Mouse (Mus musculus) layer of hippocampus, postnatal 14 days (tissue): Measurements from ENCODE around the gene Mesp1. TPM values are rescaled to one million over a fixed set of nuclear protein-coding genes. Genes with fewer than 3 reads are reported as not detected.

Experiments used
- DNase-seq, 2 experiments: peaks; one replicate each; pipeline ENCODE4 v3.0.0; 2021 to 2022; ENCODE audit warnings: low spot score in 2 of 2, mixed read lengths in 1 of 2
- long read RNA-seq, 2 experiments: library from polyadenylated mRNA; stranded (forward); transcript quantifications; one replicate each; pipeline ENCODE4 v2.0.0; 2021
- total RNA-seq, 2 experiments: library from RNA; stranded (reverse); gene quantifications; 2 replicates each; pipeline ENCODE4 v1.2.3; 2021

Mesp1 gene
- total RNA-seq = under 1 TPM; 0.60 TPM
- long read RNA-seq, experiment 1 = 0 reads
- long read RNA-seq, experiment 2, partial matches to known transcripts = 0 of 1 reads
- long read RNA-seq, experiment 2, other reads (novel, unspliced or antisense) = 0 of 1 reads

DNA sequence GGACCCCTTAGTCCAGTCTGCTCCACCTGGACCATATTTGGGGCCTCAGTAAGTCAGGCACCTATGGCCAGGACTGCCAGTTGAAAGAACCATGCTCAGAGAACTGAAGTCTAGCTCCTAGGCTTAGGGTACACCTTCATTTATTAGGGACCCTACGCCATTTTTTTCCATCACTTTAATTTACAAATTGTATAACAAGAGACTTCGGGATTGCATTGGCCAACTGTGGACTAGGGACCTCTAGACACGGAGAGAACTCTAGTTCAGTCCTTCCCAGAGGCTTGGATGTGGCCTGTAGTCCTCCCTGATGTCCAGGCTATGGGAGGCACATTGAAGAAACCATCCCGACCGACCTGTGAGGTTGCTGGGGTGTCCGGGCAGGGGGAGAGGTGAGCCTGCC, at the start of gene Mesp1:
Mesp1 (minus strand) TSS at position 101 of the 400 bp plus-strand sequence.
- DNase-seq = no peak

DNA sequence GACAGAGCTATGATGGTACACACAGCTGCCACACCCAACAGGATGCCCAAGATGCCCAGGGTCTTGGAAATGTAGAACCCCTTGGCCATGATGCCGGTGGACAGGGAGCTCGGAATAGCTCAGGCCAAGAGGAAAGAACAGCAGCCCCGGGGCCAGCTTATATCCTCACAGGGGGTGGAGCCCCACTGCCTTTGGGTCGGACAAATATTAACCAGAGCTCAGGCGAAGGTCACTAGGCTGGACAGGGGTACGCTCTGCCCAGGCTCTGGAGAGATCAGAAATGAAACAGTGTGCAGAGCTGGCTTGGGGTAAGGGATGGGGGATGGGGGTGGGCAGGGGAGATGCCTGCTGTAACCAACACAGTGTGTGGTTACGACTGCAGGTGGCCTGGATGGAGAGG, 48.6 kb upstream of the Mesp1 start:
- no peak for DNase-seq

DNA sequence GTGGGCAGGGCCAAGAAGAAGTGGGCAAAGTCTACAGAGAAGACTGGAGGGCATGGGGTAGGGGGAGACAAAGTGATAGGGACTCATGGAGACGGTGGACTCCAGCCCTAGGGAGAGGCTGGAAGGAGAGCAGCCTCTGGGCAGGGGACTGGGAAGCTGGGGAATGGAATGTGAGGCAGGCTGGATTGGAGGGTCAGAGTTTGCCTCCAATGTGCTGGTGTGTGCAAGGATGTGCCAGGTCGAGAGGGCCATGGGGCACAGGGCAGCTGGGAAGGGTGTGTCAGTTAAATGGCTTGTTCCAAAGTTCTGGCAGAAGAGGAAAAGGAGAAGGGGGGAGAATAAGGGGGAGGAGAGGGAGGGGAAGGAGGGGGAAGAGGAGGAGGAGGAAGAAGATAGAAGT, 43.7 kb upstream of the Mesp1 start:
- DNase-seq = no peak

DNA sequence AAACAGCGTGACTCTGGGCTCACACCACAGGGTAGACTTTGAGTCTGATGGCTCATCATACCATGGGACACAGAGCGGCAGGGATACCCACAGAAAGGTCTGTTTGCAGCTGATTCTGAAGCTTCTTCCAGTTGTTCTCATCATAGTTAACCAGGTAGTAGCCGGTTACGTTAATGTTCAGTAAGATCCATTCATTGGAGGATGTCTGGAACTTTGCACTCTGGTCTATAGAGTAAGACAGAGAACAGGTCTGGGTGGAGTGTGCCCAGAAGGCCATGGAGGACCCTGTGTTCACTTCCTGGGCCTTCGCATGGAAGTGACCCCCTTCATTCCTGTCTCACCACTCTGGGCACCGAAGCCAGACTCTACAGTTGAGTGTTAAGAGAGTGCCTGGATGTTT, 41.6 kb upstream of the Mesp1 start:
- DNase-seq = no peak

DNA sequence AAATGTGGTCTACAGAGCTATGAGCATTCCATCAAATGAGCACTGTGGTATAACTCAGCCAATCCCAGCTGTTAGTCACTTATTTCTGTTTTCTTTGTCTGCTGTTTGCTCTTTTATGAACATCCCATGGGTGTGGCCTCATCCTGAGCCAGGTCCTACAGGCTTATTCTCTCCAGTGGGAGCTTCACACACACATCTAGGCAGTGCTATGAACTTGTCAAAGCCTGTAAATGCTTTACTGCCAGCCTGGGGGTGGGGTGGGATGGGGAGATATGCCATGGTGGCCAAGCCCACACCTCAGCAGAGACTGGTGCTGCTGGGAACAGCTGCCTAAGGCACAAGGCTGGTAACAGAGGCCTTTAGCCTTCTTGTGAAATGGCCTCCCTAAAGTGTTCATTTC, 39.4 kb upstream of the Mesp1 start:
- no peak for DNase-seq

DNA sequence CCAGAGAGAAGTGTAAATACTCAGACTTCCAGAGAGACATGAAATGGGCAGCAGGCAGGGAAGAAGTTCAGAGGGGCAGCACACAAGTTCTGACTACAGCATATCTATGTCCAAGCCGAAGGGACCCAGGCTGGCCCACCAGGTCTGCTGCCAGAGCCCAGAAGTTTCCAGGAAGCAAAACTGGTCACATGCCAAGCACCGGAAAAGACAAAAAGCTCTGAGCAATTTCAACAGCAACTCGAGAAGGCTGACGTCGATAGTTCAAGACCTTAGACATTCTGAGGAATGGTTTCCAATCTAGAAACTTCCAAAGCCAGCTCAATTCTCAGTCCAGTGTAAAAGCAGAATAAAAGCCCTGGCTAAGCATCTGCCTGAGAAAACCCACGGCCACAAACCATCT, 38.0 kb upstream of the Mesp1 start:
- DNase-seq = no peak

DNA sequence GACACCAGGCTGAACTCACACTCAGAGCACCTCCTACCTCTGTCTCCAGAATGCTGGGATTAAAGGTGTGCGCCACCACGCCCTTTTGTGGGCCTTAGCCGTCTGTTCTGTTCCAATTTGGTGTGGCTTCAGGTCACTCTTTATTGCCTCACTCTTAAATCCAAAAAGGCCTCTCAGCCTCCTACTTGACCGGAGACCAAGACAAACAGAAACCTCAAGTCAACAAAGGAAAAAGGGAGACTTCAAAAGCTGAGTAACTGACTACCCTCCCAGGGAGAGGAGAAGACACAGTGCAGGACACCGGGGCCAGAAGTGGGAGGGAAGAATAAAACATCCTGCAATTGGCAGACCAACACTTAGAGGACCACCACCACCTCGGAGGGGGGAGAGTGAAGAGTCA, 37.6 kb upstream of the Mesp1 start:
- no peak for DNase-seq

DNA sequence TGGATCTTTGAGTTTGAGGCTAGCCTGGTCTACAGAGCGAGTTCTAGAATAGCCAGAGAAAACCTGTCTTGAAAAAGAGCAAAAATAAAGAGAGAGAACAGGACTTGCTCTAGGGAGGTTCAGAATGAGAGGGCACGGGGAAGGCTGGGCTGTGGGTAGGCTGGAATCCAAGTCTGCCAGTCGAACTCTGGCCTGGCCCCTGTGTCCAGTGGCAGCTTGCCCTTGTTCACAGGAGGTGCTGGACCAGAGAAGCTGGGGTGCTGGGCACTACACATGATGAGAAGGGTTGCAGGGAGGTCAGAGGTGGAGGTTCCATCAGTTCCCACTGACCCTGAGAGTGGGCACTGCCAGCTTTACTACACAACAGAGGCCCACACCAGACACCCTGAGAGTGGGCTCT, 34.8 kb upstream of the Mesp1 start:
- no peak for DNase-seq

DNA sequence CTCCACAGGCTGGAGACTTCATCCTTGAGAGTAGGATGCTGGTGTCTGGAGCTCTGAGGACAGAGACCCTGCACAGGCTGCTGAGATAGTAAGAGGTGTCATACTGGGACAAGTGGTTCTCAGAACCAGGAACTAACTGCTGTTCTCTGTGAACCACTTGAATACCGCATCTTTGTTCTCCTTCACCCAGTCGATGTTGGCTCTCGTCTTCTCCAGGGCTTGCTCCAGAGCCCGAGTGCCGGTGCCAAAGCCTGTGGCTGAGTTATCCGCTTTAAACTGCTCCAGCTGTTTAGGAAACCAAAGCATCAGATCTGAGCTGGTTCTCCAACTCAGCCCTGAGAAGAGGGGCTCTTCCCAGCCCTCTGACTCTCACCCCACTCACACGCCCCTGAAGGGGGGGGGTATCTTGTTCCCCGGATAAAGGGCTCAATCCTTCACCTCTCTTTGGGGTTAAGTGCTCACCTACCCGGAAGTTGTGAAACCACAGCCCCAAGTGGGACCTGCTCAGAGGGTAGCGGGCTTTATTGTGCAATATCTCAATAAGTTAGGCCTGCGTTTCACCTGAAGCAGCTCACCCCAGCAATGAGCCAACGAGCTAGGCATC, 28.6 kb upstream of the Mesp1 start:
- DNase-seq = no peak

DNA sequence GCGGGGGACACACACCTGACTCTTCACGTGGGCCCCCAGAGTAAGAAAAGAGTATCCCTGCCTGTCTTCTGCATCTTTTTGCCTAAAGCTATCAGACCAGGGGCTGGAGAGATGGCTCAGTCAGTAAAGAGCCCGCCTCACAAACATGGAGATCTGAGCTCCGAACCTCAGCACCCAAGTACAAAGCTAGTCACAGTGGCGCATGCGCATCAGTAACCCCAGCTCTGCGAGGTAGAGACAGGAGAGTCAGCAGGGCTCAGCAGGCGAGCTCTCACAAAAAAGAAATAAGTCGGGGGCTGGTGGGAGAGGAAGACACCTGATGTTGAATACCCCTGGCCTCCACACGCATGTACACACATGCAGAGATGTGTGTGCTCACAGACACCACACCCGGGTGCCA, 26.4 kb upstream of the Mesp1 start:
- no peak for DNase-seq

DNA sequence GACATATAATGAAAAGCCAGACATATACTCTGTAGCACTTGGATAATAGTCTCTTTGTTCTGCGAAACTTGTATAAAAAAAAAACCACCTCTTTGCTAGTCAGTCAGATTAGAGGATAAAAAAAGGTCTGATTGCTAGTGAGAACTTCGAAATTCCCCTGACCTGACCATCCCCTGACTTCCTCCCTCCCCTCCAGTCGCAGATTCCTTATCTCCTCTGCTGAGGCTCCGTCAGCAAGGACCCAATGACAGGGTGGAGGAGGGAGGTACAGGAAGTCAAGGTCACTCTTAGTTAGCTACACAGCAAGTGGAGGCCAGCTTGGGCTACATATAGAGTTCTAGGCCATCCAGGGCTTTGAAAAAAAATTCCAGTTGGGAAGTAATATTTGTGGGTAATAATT, 25.9 kb upstream of the Mesp1 start:
- DNase-seq = no peak

DNA sequence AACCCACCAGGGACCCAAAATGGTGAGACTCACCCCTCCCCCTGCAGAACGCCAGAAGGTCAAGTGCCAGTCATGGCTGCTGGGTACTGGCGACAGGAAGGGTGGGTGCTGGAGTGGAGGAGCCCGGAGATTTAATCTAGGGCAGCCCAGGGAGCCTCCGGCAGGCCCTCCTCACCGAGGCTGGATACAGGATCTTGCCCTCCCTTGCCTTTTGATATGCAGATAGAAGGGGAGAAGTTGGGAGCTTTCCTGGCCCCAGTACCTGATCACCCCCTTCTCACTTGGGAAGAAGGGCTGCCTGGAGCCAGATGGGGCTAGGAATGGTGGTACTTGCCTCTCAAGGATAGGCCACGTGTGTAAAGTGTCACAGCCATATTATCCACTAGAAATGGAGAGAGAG, 24.7 kb upstream of the Mesp1 start:
- no peak for DNase-seq

DNA sequence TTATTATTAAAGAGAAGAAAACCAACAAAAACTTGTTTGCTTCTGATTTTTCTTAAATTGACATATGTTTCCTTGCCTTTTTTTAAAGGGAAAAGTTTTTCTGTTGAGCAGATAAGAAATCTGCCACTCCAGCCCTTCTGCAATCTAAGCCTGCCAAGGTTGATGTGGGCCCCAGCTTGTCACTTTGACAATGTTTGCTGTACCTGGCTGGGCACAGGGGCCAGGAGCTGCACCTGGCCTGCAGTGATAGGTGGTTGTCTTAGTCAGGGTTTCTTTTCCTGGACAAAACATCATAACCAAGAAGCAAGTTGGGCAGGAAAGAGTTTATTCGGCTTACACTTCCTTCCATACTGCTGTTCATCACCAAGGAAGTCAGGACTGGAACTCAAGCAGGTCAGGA, 19.8 kb upstream of the Mesp1 start:
- DNase-seq = no peak

DNA sequence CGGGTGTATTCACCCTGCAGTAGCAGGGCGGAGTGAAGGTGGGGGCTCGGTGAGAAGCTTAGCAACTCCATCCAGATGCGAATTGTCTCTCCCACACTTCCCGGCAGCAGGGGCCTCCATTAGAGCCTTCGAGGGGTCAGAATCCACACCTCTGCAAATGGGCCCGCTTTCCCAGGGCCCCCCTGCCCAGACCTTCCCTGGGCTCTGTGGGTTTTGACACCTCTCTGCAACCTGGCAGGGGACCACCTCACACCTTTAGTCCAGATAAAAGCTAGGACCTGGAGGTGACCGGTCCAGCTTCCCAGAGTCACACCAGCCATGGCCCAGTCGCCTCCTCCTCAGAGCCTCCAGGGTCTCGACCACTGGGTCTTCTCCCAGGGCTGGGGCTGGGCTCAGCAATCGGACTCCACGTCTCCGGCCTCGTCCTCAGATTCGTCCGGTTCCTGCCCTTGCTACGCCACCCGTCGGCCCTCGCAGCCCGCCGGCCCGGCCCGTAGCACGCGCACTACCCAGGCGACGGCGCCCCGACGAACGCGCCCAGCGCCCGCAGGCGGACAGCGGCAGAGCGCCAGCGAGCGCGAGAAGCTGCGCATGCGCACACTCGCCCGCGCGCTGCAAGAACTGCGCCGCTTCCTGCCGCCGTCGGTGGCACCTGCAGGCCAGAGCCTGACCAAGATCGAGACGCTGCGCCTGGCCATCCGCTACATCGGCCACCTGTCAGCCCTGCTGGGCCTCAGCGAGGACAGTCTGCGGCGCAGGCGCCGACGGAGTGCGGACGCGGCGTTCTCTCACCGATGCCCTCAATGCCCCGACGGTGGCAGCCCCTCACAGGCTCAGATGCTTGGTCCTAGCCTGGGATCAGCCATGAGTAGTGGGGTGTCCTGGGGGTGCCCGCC, 17.3 kb upstream of the Mesp1 start, which contains the start of gene Mesp2:
Mesp2 (plus strand) TSS at position 117 of the 896 bp plus-strand sequence.
- DNase-seq = peak; percentile 61 to 63

DNA sequence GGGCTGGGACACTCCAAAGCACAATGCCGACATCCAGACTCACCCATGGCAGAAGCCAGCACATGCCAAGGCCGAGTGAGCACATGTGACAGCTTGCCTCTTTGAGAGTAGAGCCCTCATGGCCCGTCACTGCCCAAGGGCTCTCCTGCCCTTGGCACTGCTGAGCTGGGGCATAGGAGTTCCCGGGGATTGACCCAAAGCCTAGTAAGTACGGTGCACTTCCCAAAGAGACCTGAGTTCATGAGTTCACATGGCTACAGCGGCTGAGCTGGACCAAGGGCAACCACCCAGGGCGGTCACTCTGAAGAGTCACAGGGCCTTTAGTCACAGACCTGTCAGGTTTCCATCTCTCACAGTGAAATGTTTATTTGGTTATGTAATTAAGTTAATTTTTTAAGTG, 15.0 kb upstream of the Mesp1 start:
- no peak for DNase-seq

DNA sequence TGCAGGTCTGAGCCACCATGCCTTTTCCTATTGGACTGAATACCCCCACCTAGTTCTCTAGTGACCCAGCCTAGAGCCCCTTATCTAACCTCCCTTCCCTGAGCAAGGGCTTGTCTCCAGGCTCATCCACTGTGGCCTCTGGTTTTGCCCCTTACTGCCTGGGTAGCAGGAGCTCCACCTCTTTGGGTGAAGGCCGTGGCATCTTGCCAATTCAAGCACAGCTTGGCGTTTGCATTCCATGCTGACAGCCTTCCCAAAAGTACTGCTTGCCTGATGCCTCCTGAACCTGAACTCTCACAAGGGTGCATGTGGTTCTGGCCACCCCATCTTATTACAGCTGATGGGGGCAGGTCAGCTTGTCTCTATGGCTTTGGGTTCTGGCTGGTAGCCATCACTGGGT, 10.3 kb upstream of the Mesp1 start:
- DNase-seq = no peak

DNA sequence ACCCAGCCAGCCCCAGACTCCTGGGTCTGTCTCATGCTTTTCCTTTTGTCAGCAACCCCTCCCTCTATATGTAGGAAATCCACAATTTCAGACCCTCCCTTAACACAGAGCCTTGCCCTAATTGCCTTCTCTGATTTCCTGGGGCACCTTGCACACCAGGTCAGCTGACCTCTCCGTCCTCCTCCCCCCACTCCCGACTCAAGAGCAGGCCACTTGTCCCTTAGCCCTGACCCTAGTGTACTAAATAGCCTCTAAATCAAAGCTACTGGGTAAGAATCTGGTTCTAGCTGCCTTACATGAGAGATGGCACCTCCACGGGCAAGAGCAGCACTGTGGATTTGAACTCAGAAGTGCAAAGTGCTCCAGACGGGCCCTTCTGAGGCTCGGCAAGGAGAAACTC, 8.4 kb upstream of the Mesp1 start:
- DNase-seq = no peak

DNA sequence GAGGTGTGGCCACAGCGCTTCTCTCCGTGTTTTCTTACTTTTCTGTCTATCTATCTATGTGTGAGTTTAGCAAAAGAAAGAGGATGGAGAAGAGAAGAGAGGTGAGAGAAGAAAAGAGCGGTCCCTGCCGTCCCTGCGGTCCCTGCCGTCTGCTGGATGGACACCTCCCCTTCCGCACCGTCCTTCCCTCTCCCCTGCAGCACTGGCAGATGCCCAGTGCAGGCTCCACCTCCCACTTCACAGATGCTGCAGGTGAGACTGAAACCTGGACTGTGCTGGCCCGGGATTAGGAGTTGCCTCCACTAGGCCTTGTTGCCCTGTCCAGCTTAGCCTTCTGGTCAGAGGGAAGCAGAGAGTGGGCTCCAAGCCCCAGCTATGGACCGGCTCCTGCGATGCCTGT, 7.8 kb upstream of the Mesp1 start:
- no peak for DNase-seq

DNA sequence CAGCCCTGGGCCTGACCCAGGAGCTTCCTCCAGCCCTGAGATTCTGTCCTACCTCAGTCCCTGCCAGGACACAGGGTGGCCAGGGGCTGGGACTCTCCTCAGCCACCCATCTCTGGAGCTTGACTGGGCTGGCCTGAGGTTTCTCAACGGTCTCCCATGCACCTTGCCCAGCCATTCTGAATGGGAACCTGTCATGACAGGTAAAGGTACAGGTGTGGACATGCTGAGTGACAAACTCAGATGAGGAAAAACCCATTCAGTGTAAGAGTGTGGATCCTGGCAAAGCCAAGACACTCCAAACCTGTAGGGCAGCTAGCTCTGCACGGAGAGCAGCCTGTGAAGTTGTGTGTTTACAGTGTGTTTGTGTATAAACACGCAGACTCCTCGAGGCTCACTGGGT, 6.7 kb upstream of the Mesp1 start:
- no peak for DNase-seq

DNA sequence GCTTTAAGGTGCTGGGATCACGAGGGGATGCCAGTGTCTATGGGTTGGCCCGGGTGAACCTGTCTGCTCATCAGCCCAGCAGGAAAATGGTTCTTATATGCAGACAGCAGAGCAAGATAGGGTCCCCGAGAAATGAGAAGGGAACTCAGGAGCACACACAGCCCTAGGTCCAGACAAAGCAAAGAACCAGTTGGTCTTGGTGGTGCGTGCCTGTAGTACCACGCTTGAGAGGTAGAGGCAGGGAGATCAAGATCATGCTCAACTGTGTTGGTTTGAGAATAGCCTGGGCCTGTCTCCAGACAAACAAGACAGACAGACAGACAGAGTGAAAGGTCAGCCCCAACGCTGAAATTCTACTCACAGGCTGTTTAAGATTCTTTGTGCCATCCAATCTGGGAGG, 5.9 kb upstream of the Mesp1 start:
- DNase-seq = no peak

DNA sequence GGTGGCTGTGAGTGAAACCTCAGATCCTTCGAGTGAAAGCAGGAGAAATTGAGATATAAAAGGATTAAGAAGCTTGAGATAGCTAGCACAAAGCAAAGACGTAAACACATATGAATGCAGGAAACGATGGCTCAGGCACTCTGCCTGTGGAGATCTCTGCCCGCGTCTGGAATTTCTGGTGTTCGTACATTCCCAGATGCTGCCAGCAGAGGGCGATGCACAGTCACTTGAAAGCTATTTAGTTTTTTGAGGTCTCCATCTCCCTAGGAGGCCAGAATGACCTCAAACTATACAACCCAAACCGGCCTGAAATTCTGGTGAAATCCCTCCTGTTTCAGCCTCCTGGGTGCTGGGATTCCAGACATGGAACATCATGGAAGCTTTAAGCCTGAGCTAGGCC, 5.5 kb upstream of the Mesp1 start:
- peak; percentile 84 for DNase-seq

DNA sequence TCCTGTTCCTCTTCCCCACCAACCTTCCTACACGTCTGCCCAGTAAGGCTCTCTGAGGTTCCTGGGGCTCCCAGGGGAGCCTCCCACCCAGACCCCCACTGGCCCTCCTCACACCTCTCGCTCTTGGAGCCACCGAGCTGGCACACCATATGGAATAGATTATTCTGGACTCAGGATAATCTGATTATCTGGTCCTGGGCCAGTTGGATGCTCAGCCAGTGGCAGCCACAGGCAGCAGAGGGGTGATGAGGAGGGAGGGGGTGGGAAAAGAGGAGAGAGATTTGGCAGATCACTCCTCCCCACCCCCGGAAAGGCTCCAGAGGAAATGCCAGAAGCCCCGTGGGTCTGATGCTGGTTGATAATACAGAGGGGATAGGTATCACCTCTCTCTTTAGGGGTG, 5.0 kb upstream of the Mesp1 start:
- no peak for DNase-seq
